Mouse (Mus musculus): Measurements from ENCODE around the gene Slc30a1. TPM values are rescaled to one million over a fixed set of nuclear protein-coding genes. Genes with fewer than 3 reads are reported as not detected.

Gene Slc30a1
- polyA plus RNA-seq, 1 experiment: 19.9 TPM

- H3K4me1 ChIP-seq (ENCODE audit: control insufficient read depth, insufficient read depth, low read length): no peaks in the 10 kb centered on the region
- H3K27me3 ChIP-seq (replicated peaks; ENCODE audit: control insufficient read depth, insufficient read depth, low read length): no peaks in the 10 kb centered on the region
- H3K4me3 ChIP-seq (ENCODE audit: insufficient read depth, low read depth, low read length): no peak overlapping the region
- TF ChIP-seq POLR2A (IDR thresholded peaks at IDR 0.05; ENCODE audit: low read depth, low read length): no peak
- TF ChIP-seq CTCF (conservative IDR thresholded peaks at IDR 0.05; ENCODE audit: insufficient read depth, insufficient read length, low read depth, low read length): no peak
- no peaks in the 10 kb centered on the region for H3K36me3 ChIP-seq (ENCODE audit: control insufficient read depth, insufficient read depth, low read length)
- no peak for DNase-seq
- WGBS: 90% methylated on average over 8 of the region's 8 CpGs
- H3K27ac ChIP-seq (ENCODE audit: insufficient read depth, low read depth, low read length): no peak overlapping the region
Observed at GRCm38 (mm10) chr1:191864551-191865027, 42.0 kb upstream of the Slc30a1 start.

DNA sequence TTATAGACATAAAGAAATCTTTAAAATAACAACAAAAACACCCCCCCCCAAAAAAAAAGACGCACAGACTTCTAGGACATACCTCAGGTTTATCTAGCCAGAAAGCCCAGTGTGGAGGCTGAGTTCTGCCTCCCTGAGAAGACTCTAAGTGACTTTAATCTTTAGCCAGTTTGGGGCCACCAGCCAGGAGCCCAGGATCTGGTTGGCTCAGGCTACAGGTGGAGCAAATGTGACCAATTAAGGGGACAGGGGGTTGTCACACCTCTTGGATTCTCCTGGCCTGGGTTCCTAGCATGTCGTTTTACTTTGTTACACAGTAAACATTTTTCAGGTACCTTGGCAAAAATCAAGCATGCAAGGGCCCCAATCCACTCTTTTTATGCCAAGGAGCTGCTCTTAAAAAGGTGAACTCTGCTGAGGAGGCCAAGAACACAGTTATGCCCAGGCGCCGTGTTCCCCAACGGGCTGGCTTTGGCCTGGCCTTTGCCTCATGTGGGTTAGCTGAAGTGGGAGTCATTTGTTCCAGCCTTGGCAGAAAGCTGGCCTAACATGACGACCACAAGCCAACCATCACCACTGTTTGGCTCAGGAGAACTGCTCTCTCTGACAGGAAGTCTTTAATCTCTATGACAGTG lies 34.4 kb upstream of the Slc30a1 start:
- H3K27ac ChIP-seq (ENCODE audit: insufficient read depth, low read depth, low read length): no peak overlapping the region
- no peak overlapping the region for H3K4me3 ChIP-seq (ENCODE audit: insufficient read depth, low read depth, low read length)
- no peaks in the 10 kb centered on the region for H3K4me1 ChIP-seq (ENCODE audit: control insufficient read depth, insufficient read depth, low read length)
- H3K27me3 ChIP-seq (replicated peaks; ENCODE audit: control insufficient read depth, insufficient read depth, low read length): no peaks in the 10 kb centered on the region
- TF ChIP-seq CTCF (conservative IDR thresholded peaks at IDR 0.05; ENCODE audit: insufficient read depth, insufficient read length, low read depth, low read length) (no peak), POLR2A (IDR thresholded peaks at IDR 0.05; ENCODE audit: low read depth, low read length) (no peak)
- 62% methylated on average over 6 of the region's 6 CpGs for WGBS
- DNase-seq: peak; percentile 84
- no peaks in the 10 kb centered on the region for H3K36me3 ChIP-seq (ENCODE audit: control insufficient read depth, insufficient read depth, low read length)

GRCm38 (mm10) chr1:191875006-191875405 lies 31.6 kb upstream of the Slc30a1 start:
- no peaks in the 10 kb centered on the region for H3K4me1 ChIP-seq (ENCODE audit: control insufficient read depth, insufficient read depth, low read length)
- no peaks in the 10 kb centered on the region for H3K27me3 ChIP-seq (replicated peaks; ENCODE audit: control insufficient read depth, insufficient read depth, low read length)
- TF ChIP-seq POLR2A (IDR thresholded peaks at IDR 0.05; ENCODE audit: low read depth, low read length) (no peak), CTCF (conservative IDR thresholded peaks at IDR 0.05; ENCODE audit: insufficient read depth, insufficient read length, low read depth, low read length) (no peak)
- H3K36me3 ChIP-seq (ENCODE audit: control insufficient read depth, insufficient read depth, low read length): no peaks in the 10 kb centered on the region
- WGBS: 90% methylated on average over 7 of the region's 7 CpGs
- H3K4me3 ChIP-seq (ENCODE audit: insufficient read depth, low read depth, low read length): no peak overlapping the region
- DNase-seq: no peak
- no peak overlapping the region for H3K27ac ChIP-seq (ENCODE audit: insufficient read depth, low read depth, low read length)

- Histone ChIP-seq H3K4me1 (ENCODE audit: control insufficient read depth, insufficient read depth, low read length) (no peaks in the 10 kb centered on the region), H3K27me3 (replicated peaks; ENCODE audit: control insufficient read depth, insufficient read depth, low read length) (no peaks in the 10 kb centered on the region), H3K36me3 (ENCODE audit: control insufficient read depth, insufficient read depth, low read length) (no peaks in the 10 kb centered on the region), H3K27ac (ENCODE audit: insufficient read depth, low read depth, low read length) (no peak overlapping the region), H3K4me3 (ENCODE audit: insufficient read depth, low read depth, low read length) (no peak overlapping the region)
- no peak for TF ChIP-seq CTCF (conservative IDR thresholded peaks at IDR 0.05; ENCODE audit: insufficient read depth, insufficient read length, low read depth, low read length)
- WGBS: 42% methylated on average over 9 of the region's 9 CpGs
- no peak for DNase-seq
Observed at GRCm38 (mm10) chr1:191875683-191876305, 30.8 kb upstream of the Slc30a1 start.

DNA sequence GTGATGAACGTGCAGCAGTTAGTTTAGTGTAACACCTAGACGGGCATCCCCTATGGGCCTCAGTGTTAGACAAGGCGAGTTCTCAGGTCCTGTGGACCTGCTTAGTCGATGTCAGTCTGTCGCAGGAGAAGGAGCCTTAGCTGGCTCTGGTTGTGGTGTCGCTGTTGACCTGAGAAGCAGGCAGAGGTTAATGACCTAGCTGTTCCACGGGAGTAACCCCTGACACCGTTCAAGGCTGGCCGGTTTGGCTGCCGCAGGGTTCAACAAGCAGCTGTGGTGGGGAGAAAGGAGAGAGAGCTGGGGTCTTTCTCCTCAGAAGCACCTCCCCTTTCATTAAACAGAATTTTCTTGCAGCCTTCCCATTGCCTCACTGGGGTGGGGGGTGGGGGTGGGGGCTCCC lies 28.9 kb upstream of the Slc30a1 start:
- DNase-seq: peak; percentile 67
- H3K27me3 ChIP-seq (replicated peaks; ENCODE audit: control insufficient read depth, insufficient read depth, low read length): no peaks in the 10 kb centered on the region
- H3K4me1 ChIP-seq (ENCODE audit: control insufficient read depth, insufficient read depth, low read length): no peaks in the 10 kb centered on the region
- no peaks in the 10 kb centered on the region for H3K36me3 ChIP-seq (ENCODE audit: control insufficient read depth, insufficient read depth, low read length)
- H3K4me3 ChIP-seq (ENCODE audit: insufficient read depth, low read depth, low read length): no peak overlapping the region
- H3K27ac ChIP-seq (ENCODE audit: insufficient read depth, low read depth, low read length): no peak overlapping the region
- TF ChIP-seq POLR2A (IDR thresholded peaks at IDR 0.05; ENCODE audit: low read depth, low read length): no peak
- no peak for TF ChIP-seq CTCF (conservative IDR thresholded peaks at IDR 0.05; ENCODE audit: insufficient read depth, insufficient read length, low read depth, low read length)
- 53% methylated on average over 10 of the region's 10 CpGs for WGBS

GRCm38 (mm10) chr1:191878518-191878921 lies 28.0 kb upstream of the Slc30a1 start:
- no peak overlapping the region for H3K27ac ChIP-seq (ENCODE audit: insufficient read depth, low read depth, low read length)
- no peaks in the 10 kb centered on the region for H3K36me3 ChIP-seq (ENCODE audit: control insufficient read depth, insufficient read depth, low read length)
- 61% methylated on average over 4 of the region's 4 CpGs for WGBS
- no peak overlapping the region for H3K4me3 ChIP-seq (ENCODE audit: insufficient read depth, low read depth, low read length)
- H3K27me3 ChIP-seq (replicated peaks; ENCODE audit: control insufficient read depth, insufficient read depth, low read length): no peaks in the 10 kb centered on the region
- H3K4me1 ChIP-seq (ENCODE audit: control insufficient read depth, insufficient read depth, low read length): no peaks in the 10 kb centered on the region
- no peak for DNase-seq
- TF ChIP-seq POLR2A (IDR thresholded peaks at IDR 0.05; ENCODE audit: low read depth, low read length): no peak
- TF ChIP-seq CTCF (conservative IDR thresholded peaks at IDR 0.05; ENCODE audit: insufficient read depth, insufficient read length, low read depth, low read length): no peak

DNA sequence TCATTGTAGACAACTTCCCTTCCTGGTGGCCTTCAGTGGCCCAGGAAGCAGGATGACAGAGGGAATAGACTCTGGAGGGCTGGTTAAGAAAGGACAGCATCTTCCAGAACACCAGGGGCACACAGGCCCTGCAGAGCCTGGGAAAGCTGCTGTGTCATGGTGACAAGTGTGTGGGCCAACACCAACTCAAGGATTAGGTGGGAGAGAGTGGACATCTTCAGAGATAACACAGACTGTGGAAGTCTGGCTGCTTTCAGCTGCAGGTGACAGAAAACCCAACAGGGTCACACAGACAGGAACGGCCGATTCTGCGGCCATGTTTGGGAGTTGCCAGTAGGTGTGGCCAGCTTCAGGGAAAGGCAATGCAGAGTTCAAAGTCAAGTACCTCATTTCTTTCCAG lies 26.3 kb upstream of the Slc30a1 start:
- Histone ChIP-seq H3K4me3 (ENCODE audit: insufficient read depth, low read depth, low read length) (no peak overlapping the region), H3K27ac (ENCODE audit: insufficient read depth, low read depth, low read length) (no peak overlapping the region)
- WGBS: 71% methylated on average over 3 of the region's 3 CpGs

More for the DNA sequence above, 26.3 kb upstream of the Slc30a1 start:
- no peak for TF ChIP-seq POLR2A (IDR thresholded peaks at IDR 0.05; ENCODE audit: low read depth, low read length)
- no peak for TF ChIP-seq CTCF (conservative IDR thresholded peaks at IDR 0.05; ENCODE audit: insufficient read depth, insufficient read length, low read depth, low read length)
- Histone ChIP-seq H3K36me3 (ENCODE audit: control insufficient read depth, insufficient read depth, low read length) (no peaks in the 10 kb centered on the region), H3K27me3 (replicated peaks; ENCODE audit: control insufficient read depth, insufficient read depth, low read length) (no peaks in the 10 kb centered on the region), H3K4me1 (ENCODE audit: control insufficient read depth, insufficient read depth, low read length) (no peaks in the 10 kb centered on the region)
- DNase-seq: no peak
